ENCODE assay signal across 8 mouse cellular contexts in genomic region chr17:34128944-34129791, GRCm38 (mm10). TPM values are rescaled to one million over a fixed set of nuclear protein-coding genes. Genes with fewer than 3 reads are reported as not detected.
A peak's percentile ranks its signal among the peaks of the same experiment; 100 is the strongest.
DNase-seq lines count a peak whose midpoint lies in the region; ATAC-seq and TF ChIP-seq lines count a peak whose summit lies in the region.

No protein-coding gene starts in this region.

- no peaks in the 10 kb centered on the region for H3K9me3 ChIP-seq in kidney, embryonic 14.5 days (ENCODE audit: control insufficient read depth, low read length)
- H3K9me3 ChIP-seq in neural tube, embryonic 14.5 days (ENCODE audit: control insufficient read depth, low read length), result no peaks in the 10 kb centered on the region

- H3K36me3 ChIP-seq in kidney, embryonic 14.5 days (ENCODE audit: control insufficient read depth, insufficient read depth, low read length), result no peaks in the 10 kb centered on the region
- H3K36me3 ChIP-seq in neural tube, embryonic 14.5 days (ENCODE audit: control insufficient read depth, insufficient read depth, low read length), result no peaks in the 10 kb centered on the region

- TF ChIP-seq CTCF in cortical plate, adult 2 months (IDR thresholded peaks at IDR 0.05; ENCODE audit: extremely low read depth, insufficient read depth, low read length), result no peak

- DNase-seq in kidney, postnatal 10 days, result no peak
- DNase-seq in spleen, adult 12 weeks (ENCODE audit: low spot score), result no peak
- DNase-seq in urinary bladder, postnatal 36 days (ENCODE audit: low spot score in 2 of 2), result no peak
- DNase-seq in left cerebral cortex, adult 9 months (ENCODE audit: low spot score in 2 of 2), result no peak

- no peak for TF ChIP-seq POLR2A in cortical plate, adult 2 months (IDR thresholded peaks at IDR 0.05; ENCODE audit: extremely low read depth, insufficient read depth, low read length)

- 22% methylated on average over 18 of the region's 18 CpGs for WGBS in kidney, embryonic 14.5 days
- 24% methylated on average over 18 of the region's 18 CpGs for WGBS in neural tube, embryonic 14.5 days

- peaks cover 12% of the 10 kb centered on the region for H3K4me1 ChIP-seq in kidney, embryonic 14.5 days (ENCODE audit: control insufficient read depth, insufficient read depth, low read length)
- H3K4me1 ChIP-seq in cortical plate, adult 2 months (ENCODE audit: control insufficient read depth, insufficient read depth, low read length), result peaks cover 4% of the 10 kb centered on the region
- peaks cover 7% of the 10 kb centered on the region; the same call in 1 of the 2 replicates for H3K4me1 ChIP-seq in neural tube, embryonic 14.5 days (ENCODE audit: control insufficient read depth, insufficient read depth, low read length)

- no peak overlapping the region for H3K27ac ChIP-seq in kidney, embryonic 14.5 days (ENCODE audit: low read depth, low read length)
- H3K27ac ChIP-seq in cortical plate, adult 2 months (ENCODE audit: insufficient read depth, low read length), result peak overlapping the region; percentile 78
- H3K27ac ChIP-seq in neural tube, embryonic 14.5 days (ENCODE audit: low read depth, low read length), result no peak overlapping the region

- no peak for ATAC-seq in kidney, embryonic 14.5 days (ENCODE audit: low FRiP score, low TSS enrichment)
- peak; percentile 69 for ATAC-seq in inflammation-experienced regulatory T-cells, adult 6 months
- ATAC-seq in neural tube, embryonic 14.5 days (ENCODE audit: low read depth), result 0 out of 2 replicates have a peak, but pooled peaks have one; percentile 23

- H3K9ac ChIP-seq in kidney, embryonic 14.5 days (ENCODE audit: low read depth, low read length), result no peak overlapping the region
- 0 out of 2 replicates have a peak overlapping the region, but pooled peaks have one; percentile 16 for H3K9ac ChIP-seq in neural tube, embryonic 14.5 days (replicated peaks; ENCODE audit: low read depth, low read length)

- H3K4me2 ChIP-seq in kidney, embryonic 14.5 days (replicated peaks; ENCODE audit: low read depth, low read length), result peak overlapping the region; percentile 2; the same call in 1 of the 2 replicates
- no peak overlapping the region; the same call in 1 of the 2 replicates for H3K4me2 ChIP-seq in neural tube, embryonic 14.5 days (ENCODE audit: low read depth, low read length)

- H3K4me3 ChIP-seq in kidney, embryonic 14.5 days (ENCODE audit: low read length), result no peak overlapping the region
- peak overlapping the region; percentile 19 for H3K4me3 ChIP-seq in cortical plate, adult 2 months (ENCODE audit: insufficient read depth, low read length)
- H3K4me3 ChIP-seq in neural tube, embryonic 14.5 days (ENCODE audit: low read depth, low read length), result peak overlapping the region; percentile 1; the same call in 1 of the 2 replicates

- H3K27me3 ChIP-seq in kidney, embryonic 14.5 days (ENCODE audit: control insufficient read depth, insufficient read depth, low read length), result no peaks in the 10 kb centered on the region
- H3K27me3 ChIP-seq in neural tube, embryonic 14.5 days (ENCODE audit: control insufficient read depth, insufficient read depth, low read length), result no peaks in the 10 kb centered on the region

RNA-seq across cellular contexts. Expression of gene Brd2, which starts 6.7 kb away (rescaled TPM):
- polyA plus RNA-seq in kidney, embryonic 14.5 days (2014; fragmentation: Nextera tagmentation; extraction: Ambion mirVana), result 153 and 178 TPM in 2 replicates
- 181 and 184 TPM in 2 replicates for polyA plus RNA-seq in cortical plate, adult 2 months (2012; rRNA removed)
- polyA plus RNA-seq in inflammation-experienced regulatory T-cells, adult 6 months (2017; shearing (Covaris generic)), result 100 to 1,000 TPM; 115 to 154 (median 144) TPM
- 109 and 160 TPM in 2 replicates for polyA plus RNA-seq in neural tube, embryonic 14.5 days (2014; fragmentation: Nextera tagmentation; extraction: Ambion mirVana)

RNA-seq across cellular contexts. Expression of gene H2-DMa, which starts 9.8 kb away (rescaled TPM):
- 16.1 and 19.3 TPM in 2 replicates for polyA plus RNA-seq in kidney, embryonic 14.5 days (2014; fragmentation: Nextera tagmentation; extraction: Ambion mirVana)
- 27.3 and 29.4 TPM in 2 replicates for polyA plus RNA-seq in cortical plate, adult 2 months (2012; rRNA removed)
- 100 to 1,000 TPM in 2 of 3 experiments, 10 to 100 TPM in 1; 75.8 to 241 (median 198) TPM for polyA plus RNA-seq in inflammation-experienced regulatory T-cells, adult 6 months (2017; shearing (Covaris generic))
- polyA plus RNA-seq in neural tube, embryonic 14.5 days (2014; fragmentation: Nextera tagmentation; extraction: Ambion mirVana), result 19.1 and 20.7 TPM in 2 replicates

RNA-seq across cellular contexts. Expression of gene H2-DMb2, which starts 13.9 kb away (rescaled TPM):
- polyA plus RNA-seq in kidney, embryonic 14.5 days (2014; fragmentation: Nextera tagmentation; extraction: Ambion mirVana), result 18.5 and 21.9 TPM in 2 replicates
- polyA plus RNA-seq in cortical plate, adult 2 months (2012; rRNA removed), result 0.79 and 0.84 TPM in 2 replicates
- 10 to 100 TPM in 2 of 3 experiments, 1 to 10 TPM in 1; 9.2 to 14.4 (median 11.3) TPM for polyA plus RNA-seq in inflammation-experienced regulatory T-cells, adult 6 months (2017; shearing (Covaris generic))
- 0.16 and 0.18 TPM in 2 replicates for polyA plus RNA-seq in neural tube, embryonic 14.5 days (2014; fragmentation: Nextera tagmentation; extraction: Ambion mirVana)

RNA-seq across cellular contexts. Expression of gene H2-DMb1, which starts 23.7 kb away (rescaled TPM):
- 4.1 and 4.2 TPM in 2 replicates for polyA plus RNA-seq in kidney, embryonic 14.5 days (2014; fragmentation: Nextera tagmentation; extraction: Ambion mirVana)
- 3.6 and 4.5 TPM in 2 replicates for polyA plus RNA-seq in cortical plate, adult 2 months (2012; rRNA removed)
- 1 to 10 TPM; 2.3 to 5.0 (median 4.5) TPM for polyA plus RNA-seq in inflammation-experienced regulatory T-cells, adult 6 months (2017; shearing (Covaris generic))
- 0.33 and 0.43 TPM in 2 replicates for polyA plus RNA-seq in neural tube, embryonic 14.5 days (2014; fragmentation: Nextera tagmentation; extraction: Ambion mirVana)

RNA-seq across cellular contexts. Expression of gene H2-Oa, which starts 37.0 kb away (rescaled TPM):
- polyA plus RNA-seq in kidney, embryonic 14.5 days (2014; fragmentation: Nextera tagmentation; extraction: Ambion mirVana), result 0.51 and 0.76 TPM in 2 replicates
- polyA plus RNA-seq in cortical plate, adult 2 months (2012; rRNA removed), result 1.4 and 1.7 TPM in 2 replicates
- 10 to 100 TPM; 14.3 to 81.2 (median 53.9) TPM for polyA plus RNA-seq in inflammation-experienced regulatory T-cells, adult 6 months (2017; shearing (Covaris generic))
- polyA plus RNA-seq in neural tube, embryonic 14.5 days (2014; fragmentation: Nextera tagmentation; extraction: Ambion mirVana), result not detected in 2 replicates
